Mouse (Mus musculus) ES-E14 (cell line): Measurements from ENCODE around the gene Nceh1. TPM values are rescaled to one million over a fixed set of nuclear protein-coding genes. Genes with fewer than 3 reads are reported as not detected.

Experiments
- DNase-seq: peaks from one replicate; pipeline ENCODE4 v3.0.0-alpha.2; 2013; ENCODE audit warnings: low read depth, low spot score
- H3K27ac ChIP-seq: 2 replicates; pipeline ENCODE4 v1.5.1; 2012; ENCODE audit warnings: low read depth, mild to moderate bottlenecking, low read length, moderate library complexity, mixed read lengths; ENCODE audit not compliant: poor library complexity, insufficient read depth, severe bottlenecking
- H3K36me3 ChIP-seq: 2 replicates; pipeline ENCODE4 v1.6.1; 2012; ENCODE audit warnings: mild to moderate bottlenecking, low read length, moderate library complexity, mixed read lengths; ENCODE audit not compliant: control insufficient read depth, poor library complexity, insufficient read depth, severe bottlenecking
- H3K4me1 ChIP-seq, 2 experiments: fragments of 150-350 bp in 1 of 2; sonication (generic) in 1 of 2; 2 replicates each; pipeline ENCODE4 v1.6.1; 2012; ENCODE audit warnings: low read length in 2 of 2, mild to moderate bottlenecking in 1 of 2, mixed read lengths in 1 of 2; ENCODE audit not compliant: control insufficient read depth in 2 of 2, insufficient read depth in 2 of 2, poor library complexity in 1 of 2
- H3K4me3 ChIP-seq, 2 experiments: fragments of 150-350 bp in 1 of 2; sonication (generic) in 1 of 2; 2 replicates each; pipeline ENCODE4 v1.5.1; 2012; ENCODE audit warnings: low read length in 2 of 2, low read depth in 1 of 2, mild to moderate bottlenecking in 1 of 2, mixed read lengths in 1 of 2; ENCODE audit not compliant: insufficient read depth in 1 of 2, poor library complexity in 1 of 2, severe bottlenecking in 1 of 2
- H3K9ac ChIP-seq: 2 replicates; pipeline ENCODE4 v1.6.1; 2012; ENCODE audit warnings: low read depth, mild to moderate bottlenecking, low read length, mixed read lengths; ENCODE audit not compliant: poor library complexity, insufficient read depth, severe bottlenecking
- H3K9me3 ChIP-seq: fragments of 150-350 bp; sonication (generic); 2 replicates; pipeline ENCODE4 v1.6.1; 2012; ENCODE audit warnings: low read depth, mild to moderate bottlenecking, low read length; ENCODE audit not compliant: control insufficient read depth, insufficient read depth
- CHD2 ChIP-seq: IDR thresholded peaks from 2 replicates; pipeline ENCODE4 v1.6.1; 2014; ENCODE audit warnings: mild to moderate bottlenecking, low read depth, low read length, inconsistent platforms
- HCFC1 ChIP-seq: IDR thresholded peaks from 2 replicates; pipeline ENCODE4 v1.6.1; 2012; ENCODE audit warnings: low read length, inconsistent platforms, borderline replicate concordance; ENCODE audit not compliant: insufficient read depth
- MAFK ChIP-seq: IDR thresholded peaks from 2 replicates; pipeline ENCODE4 v1.6.1; 2014; ENCODE audit warnings: mild to moderate bottlenecking, low read depth, low read length, inconsistent platforms; ENCODE audit not compliant: insufficient read depth
- ZC3H11A ChIP-seq: IDR thresholded peaks from 2 replicates; pipeline ENCODE4 v1.6.1; 2012; ENCODE audit warnings: low read depth, mild to moderate bottlenecking, inconsistent platforms, low read length, borderline replicate concordance
- ZNF384 ChIP-seq: IDR thresholded peaks from 2 replicates; pipeline ENCODE4 v1.6.1; 2012; ENCODE audit warnings: low read depth, low read length, inconsistent platforms
- in situ Hi-C, 2 experiments: fragments of 600-800 bp; cut with MboI; formaldehyde crosslinking; loops; one replicate each; pipeline ENCODE4 v1.15.1; 2025; ENCODE audit warnings: low sequenced_read_pairs in 2 of 2, inconsistent platforms in 1 of 2; ENCODE audit not compliant: unreplicated experiment in 2 of 2
- total RNA-seq: library from RNA; depleted of rRNA; stranded (reverse); fragments of 300-350 nt; gene quantifications from 2 replicates; pipeline ENCODE4 v1.2.3, GENCODE M21; 2012

Gene Nceh1
- total RNA-seq, 1 experiment = 17.3 TPM

DNA sequence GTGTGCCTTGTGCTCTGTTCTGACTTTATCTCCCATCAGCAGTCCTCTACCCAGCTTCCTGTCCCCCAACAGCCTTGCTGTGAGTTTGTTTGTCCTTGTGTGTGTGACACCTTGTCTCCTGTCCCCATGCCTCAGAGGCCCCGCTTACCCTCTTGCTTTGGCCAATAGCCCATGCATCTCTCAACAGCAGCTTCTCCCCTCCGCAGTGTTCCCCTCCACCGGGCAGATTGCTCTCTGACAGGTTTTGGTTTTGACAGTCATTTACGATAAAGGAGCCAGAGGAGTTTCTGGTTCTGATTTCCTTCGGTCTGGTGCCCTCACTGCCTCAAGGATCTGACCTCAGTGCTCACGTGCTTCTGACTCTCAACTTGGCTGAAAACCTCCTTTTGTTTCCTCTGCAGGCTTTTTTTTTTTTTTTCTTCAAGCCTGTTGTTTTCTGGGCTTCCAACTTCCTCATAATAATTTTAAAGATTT, 11.1 kb downstream of the Nceh1 start:
- in situ Hi-C loops = no loop called here
- DNase-seq = no peak
- peaks cover 10 to 15% of the 10 kb centered on the region in 2 experiments for H3K4me1 ChIP-seq
- no peaks in the 10 kb centered on the region for H3K36me3 ChIP-seq
- H3K4me3 ChIP-seq = no peak overlapping the region
- no peak overlapping the region for H3K27ac ChIP-seq
- no peaks in the 10 kb centered on the region for H3K9me3 ChIP-seq
- TF ChIP-seq HCFC1 (no peak), CHD2 (no peak), ZC3H11A (no peak), MAFK (no peak), ZNF384 (no peak)
- no peak overlapping the region for H3K9ac ChIP-seq

DNA sequence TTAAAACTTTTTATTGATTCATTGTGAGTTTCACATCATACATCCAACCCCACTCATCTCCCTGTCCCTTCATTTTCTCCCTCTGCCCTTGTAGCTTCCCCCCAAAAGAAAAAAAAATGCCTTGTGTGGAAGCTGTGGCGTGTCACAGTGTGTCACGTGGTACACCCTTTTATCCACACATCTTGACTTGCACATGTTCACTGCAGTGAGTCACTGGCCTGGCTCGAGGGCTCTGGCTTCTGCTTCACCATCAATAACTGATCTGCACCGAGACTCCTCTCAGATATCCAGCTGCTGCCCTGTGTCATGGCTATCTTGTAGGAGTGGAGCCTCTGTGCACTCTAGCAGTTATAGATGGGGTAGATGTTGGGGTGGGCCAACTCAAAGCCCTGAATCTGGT, 12.4 kb downstream of the Nceh1 start:
- no peak overlapping the region for H3K27ac ChIP-seq
- in situ Hi-C loops = no loop called here

GRCm38 (mm10) chr3:27195573-27196227, 12.9 kb downstream of the Nceh1 start:
- no peak overlapping the region for H3K27ac ChIP-seq
- in situ Hi-C loops = no loop called here
- peaks cover 1 to 6% of the 10 kb centered on the region in 2 experiments; a peak in 3 of 4 replicates for H3K4me1 ChIP-seq
- TF ChIP-seq ZC3H11A = no peak
- TF ChIP-seq ZNF384 = no peak
- TF ChIP-seq CHD2 = no peak
- no peak for TF ChIP-seq MAFK
- TF ChIP-seq HCFC1 = no peak
- no peak overlapping the region for H3K4me3 ChIP-seq
- no peak overlapping the region for H3K9ac ChIP-seq
- no peaks in the 10 kb centered on the region for H3K36me3 ChIP-seq
- no peak for DNase-seq
- H3K9me3 ChIP-seq = no peaks in the 10 kb centered on the region

More for the DNA sequence above, 12.4 kb downstream of the Nceh1 start:
- TF ChIP-seq ZC3H11A = no peak
- TF ChIP-seq HCFC1 = no peak
- no peak for TF ChIP-seq ZNF384
- TF ChIP-seq MAFK = no peak
- Histone ChIP-seq H3K4me3 (no peak overlapping the region), H3K9me3 (no peaks in the 10 kb centered on the region), H3K9ac (no peak overlapping the region), H3K4me1 (peaks cover 7 to 11% of the 10 kb centered on the region in 2 experiments), H3K36me3 (no peaks in the 10 kb centered on the region)
- DNase-seq = no peak

GRCm38 (mm10) chr3:27196529-27196928, 13.8 kb downstream of the Nceh1 start:
- no peak overlapping the region for H3K9ac ChIP-seq
- no peaks in the 10 kb centered on the region for H3K36me3 ChIP-seq

More at GRCm38 (mm10) chr3:27196529-27196928, 13.8 kb downstream of the Nceh1 start:
- DNase-seq = no peak
- in situ Hi-C loops = no loop called here
- Histone ChIP-seq H3K4me1 (peaks cover 0 to 3% of the 10 kb centered on the region in 2 experiments; a peak in 2 of 4 replicates), H3K27ac (no peak overlapping the region), H3K9me3 (no peaks in the 10 kb centered on the region), H3K4me3 (no peak overlapping the region)
- TF ChIP-seq ZNF384 (no peak), ZC3H11A (no peak), HCFC1 (no peak), CHD2 (no peak), MAFK (no peak)
